Mouse (Mus musculus): ENCODE measurements around the gene Il5ra.

Il5ra gene

GRCm38 (mm10) chr6:106732563-106732962 lies 16.3 kb downstream of the Il5ra start:
- no peak for DNase-seq

GRCm38 (mm10) chr6:106729682-106730314 lies 19.0 kb downstream of the Il5ra start:
- DNase-seq = peak; percentile 54 to 64

- no peak for DNase-seq
Measured at GRCm38 (mm10) chr6:106727703-106728102, 21.1 kb downstream of the Il5ra start.

DNA sequence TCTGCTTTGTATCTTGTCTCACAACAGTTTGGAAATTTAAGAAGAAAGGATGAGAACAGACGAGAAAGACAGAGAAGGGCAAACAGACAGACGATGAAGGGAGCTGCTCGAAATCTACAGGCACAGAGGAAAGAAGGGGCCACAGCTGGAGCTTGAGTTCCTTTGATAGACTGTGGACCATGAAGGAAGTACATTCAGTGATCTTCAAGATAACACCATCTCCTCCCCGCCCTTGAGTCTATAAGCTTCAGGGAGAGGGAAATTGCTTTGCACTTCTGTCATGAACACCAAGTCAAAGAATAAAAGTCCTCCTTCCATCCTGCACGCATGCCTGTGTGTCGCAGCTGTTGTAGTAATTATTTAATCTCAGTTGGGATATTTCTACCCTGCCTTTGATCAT lies 22.8 kb downstream of the Il5ra start:
- DNase-seq = no peak

DNA sequence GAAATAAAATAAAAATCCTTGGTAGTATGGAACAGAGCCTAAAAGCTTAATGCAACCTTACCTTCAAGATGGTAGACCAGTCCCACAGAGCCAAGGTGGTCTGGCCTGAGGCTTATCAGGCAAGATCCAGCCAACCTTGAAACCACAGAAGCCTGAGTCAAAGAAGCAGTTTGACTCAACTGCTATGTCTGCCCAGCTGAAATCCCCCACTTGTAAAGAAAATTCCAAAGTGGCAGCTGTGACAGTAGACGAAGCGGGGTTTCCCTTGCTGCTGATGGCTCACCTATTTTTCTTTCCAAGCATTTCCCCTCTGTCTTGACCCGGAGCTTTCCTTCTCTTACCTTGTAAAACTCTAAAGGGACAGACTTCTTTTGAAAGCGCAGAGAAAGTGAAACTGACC lies 23.2 kb downstream of the Il5ra start:
- DNase-seq = no peak

DNA sequence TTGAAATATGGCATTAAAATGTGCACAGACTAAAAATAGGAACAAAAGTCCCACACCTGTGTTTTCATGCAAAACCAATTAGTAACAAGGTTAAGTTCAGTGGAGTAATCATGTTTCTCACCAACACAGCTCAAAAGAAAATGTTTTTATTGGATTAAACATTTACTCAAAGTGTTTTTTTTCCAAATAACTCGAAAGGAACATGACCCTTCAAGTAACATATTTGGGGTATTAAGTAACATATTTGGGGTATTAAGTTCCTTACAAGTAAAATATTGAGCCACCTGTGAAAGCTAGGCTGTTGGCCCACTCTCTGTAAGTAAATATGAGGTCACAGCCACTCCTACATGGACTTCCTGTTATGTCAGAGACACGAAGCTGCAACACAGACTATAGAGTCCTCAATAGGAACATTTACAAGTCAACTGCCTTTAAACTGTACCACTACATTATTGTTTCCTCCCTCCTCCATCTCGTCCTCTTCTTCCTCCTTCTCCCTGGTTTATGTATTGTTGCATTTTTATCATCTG lies 43.3 kb downstream of the Il5ra start:
- DNase-seq = peak; percentile 25 to 39

- DNase-seq = peak; percentile 62 to 74
Measured at GRCm38 (mm10) chr6:106701931-106702330, 46.9 kb downstream of the Il5ra start.

- no peak for DNase-seq
Measured at GRCm38 (mm10) chr6:106675581-106675980, 73.3 kb downstream of the Il5ra start.

- peak; percentile 50 to 80 for DNase-seq
Measured at GRCm38 (mm10) chr6:106663780-106664651, 84.8 kb downstream of the Il5ra start.

Measured in kidney, adult 8-10 months (tissue).